Mouse (Mus musculus) 3134 (cell line): ENCODE results near the gene Pttg1.

Experiments
- DNase-seq: peaks from one replicate; pipeline ENCODE4 v3.0.0-alpha.2; 2011; ENCODE audit warnings: low spot score; ENCODE audit not compliant: insufficient read length; ENCODE audit errors: extremely low read depth

Gene Pttg1

DNA sequence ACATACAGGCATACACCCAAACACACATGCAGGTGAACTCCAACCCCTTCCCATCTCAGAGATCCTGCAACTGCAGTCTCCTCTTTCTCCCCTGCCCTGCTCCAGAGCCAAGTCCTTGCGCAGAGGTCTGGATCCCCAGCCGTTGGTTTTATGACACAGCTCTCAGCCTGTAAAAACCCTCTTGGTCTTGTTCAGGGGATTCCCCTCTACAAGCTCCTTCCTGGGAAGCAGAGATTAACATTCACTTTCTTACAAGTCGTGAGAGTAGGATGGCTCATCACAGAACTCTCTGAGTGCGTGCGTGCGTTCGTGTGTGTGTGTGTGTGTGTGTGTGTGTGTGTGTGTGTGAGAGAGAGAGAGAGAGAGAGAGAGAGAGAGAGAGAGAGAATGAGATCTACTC lies 15.8 kb downstream of the Pttg1 start:
- no peak for DNase-seq

DNA sequence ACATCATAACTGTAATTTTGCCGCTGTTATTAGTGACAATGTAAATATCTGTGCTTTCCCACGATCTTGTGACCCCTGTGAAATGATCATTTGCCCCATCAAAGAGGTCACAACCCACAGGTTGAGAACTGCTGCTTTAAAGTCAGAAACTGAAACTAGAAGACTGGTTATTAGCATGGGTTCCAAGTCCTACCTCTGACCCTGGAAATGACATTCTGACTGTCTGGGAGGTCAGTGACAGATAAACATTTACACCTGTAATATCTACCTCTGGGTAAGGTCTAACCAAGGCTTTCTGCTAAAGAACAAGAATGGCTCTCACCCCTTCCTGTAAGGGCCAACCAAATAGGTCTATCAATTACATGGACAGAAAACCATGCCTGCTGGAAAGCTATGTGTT lies 17.2 kb downstream of the Pttg1 start:
- DNase-seq: no peak

GRCm38 (mm10) chr11:43404150-43404807 lies 21.8 kb downstream of the Pttg1 start:
- no peak for DNase-seq

GRCm38 (mm10) chr11:43400131-43400530 lies 25.9 kb downstream of the Pttg1 start:
- no peak for DNase-seq

GRCm38 (mm10) chr11:43399297-43399696 lies 26.8 kb downstream of the Pttg1 start:
- DNase-seq: no peak

DNA sequence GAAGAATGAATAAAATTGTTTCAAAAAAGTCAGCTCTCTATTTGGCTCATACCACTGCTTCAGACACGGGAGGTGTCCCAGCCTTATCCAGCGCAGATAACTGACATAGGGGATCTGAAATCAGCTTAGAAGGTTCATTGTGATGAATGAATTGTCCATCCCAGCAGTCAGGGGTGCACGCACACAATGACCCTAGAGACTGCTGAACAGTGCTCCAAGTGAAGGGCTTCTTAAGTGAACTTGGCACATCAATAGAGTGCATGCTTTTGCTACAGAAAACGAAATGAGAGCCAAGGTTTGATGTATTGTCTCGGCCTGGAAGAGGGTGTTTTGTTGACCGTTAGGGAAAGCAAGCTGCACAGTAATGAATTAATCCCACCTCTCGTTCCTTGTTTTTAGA lies 29.4 kb downstream of the Pttg1 start:
- DNase-seq: no peak

- no peak for DNase-seq
Measured at GRCm38 (mm10) chr11:43396246-43396645, 29.8 kb downstream of the Pttg1 start.

DNA sequence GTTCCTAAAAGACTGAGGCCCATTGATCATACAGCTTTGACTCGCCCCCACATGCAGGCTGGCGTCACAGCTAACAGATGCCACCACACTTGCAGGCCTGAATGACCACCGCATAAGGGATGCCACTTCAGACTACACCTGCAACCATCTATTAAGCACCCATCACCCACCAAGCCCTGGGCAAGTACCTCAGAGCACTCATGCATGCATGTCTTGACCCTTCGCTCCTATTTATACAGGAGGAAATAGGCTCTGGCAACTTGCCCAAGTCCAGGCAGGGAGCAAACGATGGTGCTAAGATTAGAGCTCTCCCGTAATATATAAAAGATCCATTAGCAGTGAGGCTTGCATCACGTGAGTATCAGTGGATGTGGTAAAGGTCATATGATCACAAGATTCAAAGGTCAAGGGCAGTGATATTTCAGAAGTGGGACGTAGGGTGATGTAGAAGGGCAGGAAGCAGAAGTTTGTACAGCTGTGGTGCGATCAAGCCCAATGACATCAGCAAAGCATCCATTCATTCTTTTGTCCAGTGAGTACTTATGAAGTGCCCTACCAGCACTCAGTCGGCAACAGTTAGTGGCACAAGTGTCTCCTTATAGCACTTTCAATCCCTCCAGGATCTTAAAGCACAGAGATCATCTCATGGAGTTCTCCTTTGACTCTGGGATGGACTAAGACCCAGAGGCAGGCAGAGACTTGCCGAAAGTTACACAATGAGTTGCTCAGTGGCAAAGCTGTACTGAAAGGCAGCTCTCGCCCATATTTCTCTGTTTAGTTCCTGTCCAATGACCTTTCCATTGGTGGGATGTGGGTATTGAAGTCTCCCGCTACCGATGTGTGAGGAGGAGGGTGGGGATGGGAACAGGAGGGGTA lies 30.7 kb downstream of the Pttg1 start:
- DNase-seq: no peak

- no peak for DNase-seq
Measured at GRCm38 (mm10) chr11:43393325-43393724, 32.7 kb downstream of the Pttg1 start.

DNA sequence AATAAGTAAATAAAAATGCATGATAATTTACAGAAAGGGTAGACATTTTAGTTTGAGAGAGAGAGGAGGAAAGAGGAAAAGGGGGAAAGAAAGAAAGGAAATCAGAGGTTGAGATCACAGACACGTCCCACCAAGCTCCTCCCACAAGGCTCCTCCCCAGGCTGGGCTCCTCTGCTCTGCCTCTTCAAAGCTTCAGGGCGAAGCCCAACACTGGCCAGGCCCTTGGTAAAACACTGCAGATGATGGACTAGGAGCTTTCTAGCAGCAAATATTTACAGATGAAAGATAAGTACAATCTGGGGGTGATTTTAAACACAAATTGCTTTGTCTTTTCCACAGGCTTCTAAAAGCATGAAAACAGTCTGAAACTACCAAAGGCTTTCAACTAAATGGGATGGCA lies 33.3 kb downstream of the Pttg1 start:
- no peak for DNase-seq

DNA sequence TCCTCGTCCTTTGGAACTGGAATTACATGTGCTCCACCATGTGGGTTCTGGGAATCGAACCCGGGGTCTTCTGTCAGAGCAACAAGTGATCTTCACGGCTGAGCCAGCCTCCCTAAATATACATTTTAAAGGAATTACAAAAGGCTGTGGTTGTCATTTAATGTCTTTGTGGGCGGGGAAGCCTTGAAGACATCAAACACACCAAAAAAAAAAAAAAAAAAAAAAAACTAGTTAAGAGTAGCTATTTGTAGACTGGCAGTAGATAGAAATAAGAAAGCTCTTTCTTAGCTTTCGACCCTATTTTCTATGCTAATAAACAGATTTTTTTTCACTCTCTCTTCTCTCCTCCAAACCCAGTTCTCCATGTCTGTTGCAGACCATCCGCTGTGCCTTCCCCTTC lies 36.9 kb downstream of the Pttg1 start:
- DNase-seq: no peak

GRCm38 (mm10) chr11:43388122-43389097 lies 37.6 kb downstream of the Pttg1 start:
- DNase-seq: no peak

- no peak for DNase-seq
Measured at GRCm38 (mm10) chr11:43387004-43387880, 38.8 kb downstream of the Pttg1 start.

- DNase-seq: no peak
Measured at GRCm38 (mm10) chr11:43385716-43386115, 40.3 kb downstream of the Pttg1 start.

DNA sequence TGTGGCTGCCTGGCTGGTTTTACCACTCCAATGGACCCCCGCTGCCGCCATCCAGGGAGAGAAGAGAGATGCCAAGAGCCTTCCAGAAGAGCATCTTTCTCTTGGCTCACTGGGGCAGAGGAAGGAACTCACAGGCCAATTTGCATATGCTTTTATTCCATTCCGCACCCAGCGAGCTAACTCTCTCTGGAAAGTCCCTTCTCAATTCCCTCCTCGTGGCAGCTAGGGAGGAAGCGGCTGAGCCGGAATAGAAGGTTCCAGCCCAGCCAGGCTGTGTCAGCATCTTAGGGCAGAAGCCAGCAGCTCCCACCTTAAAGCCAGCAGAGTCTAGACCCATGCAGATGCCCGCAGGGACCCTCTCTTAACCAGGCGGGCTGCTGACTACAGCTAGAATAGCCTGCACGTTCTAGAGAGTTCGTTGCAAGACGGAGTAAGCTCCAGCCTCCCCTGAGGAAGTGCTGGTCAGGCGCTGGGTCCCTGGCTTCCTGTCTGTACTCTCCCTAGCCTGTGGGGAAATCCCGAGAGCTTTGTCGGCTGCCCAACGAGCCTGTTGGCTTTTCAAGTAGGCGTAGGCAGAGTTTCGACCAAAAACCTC lies 40.9 kb downstream of the Pttg1 start:
- DNase-seq: peak; percentile 81

- DNase-seq: no peak
Measured at GRCm38 (mm10) chr11:43383581-43383980, 42.5 kb downstream of the Pttg1 start.

DNA sequence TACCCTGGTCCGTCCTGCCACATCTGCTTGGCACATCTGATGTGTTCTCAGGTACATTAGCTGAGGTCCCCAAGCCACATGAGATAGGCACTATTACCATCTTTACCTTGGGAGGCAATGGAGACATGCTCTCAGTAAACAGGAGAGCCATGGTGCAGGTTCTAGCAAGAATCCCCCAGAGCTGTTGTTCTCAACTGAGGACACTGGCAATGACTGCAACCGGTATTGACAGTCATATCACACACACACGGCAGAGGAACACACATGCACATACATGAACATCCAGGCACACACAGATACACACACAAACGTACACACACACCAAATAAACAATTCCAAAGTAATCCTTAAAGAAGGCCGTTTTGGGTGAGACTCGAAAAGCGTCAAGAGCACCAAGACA lies 45.1 kb downstream of the Pttg1 start:
- no peak for DNase-seq

DNA sequence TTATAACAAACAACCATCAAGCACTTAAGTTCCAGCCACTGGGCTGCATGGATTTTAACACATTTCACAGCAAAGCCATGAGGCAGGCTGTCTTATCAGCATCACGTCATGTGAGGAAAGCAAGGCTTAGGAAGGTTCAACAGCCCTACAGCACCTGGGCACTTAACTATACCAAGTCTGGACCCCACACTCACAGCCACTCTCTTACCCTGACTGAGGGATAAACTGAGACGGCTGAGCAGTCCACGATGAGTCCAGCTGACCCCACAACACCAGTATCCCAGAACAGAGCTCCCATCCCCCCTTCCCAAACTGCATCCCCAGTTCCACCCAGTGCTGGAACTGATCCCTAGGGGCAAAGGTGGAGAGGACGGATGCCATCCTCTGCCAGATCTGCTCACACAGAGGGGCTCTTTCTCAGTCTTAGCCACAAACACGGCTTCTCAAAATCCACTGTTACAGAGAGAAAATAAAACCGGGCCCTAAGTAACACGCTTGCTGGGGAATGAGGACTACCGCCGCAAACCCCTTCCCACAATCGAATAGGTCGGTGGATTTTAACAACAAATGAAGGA lies 46.1 kb downstream of the Pttg1 start:
- DNase-seq: no peak

DNA sequence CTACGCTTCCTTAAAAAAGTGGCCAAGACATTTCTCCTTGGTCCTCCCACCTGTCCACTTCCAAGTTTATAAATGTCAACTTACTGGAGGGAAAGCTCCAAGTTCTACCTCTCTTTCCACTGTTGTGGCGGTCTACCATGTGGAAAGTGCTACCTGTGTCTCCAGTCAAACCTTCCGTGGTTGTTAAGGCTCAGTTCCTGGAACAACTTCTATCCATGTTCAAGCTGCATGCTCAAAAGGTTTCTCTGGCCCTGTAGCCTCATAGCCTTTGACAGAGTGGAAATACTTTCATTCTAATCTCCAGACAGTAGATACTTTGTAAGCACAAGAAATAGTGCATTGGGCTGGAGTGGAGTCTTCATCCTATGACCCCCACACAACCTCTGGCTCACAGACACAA lies 46.6 kb downstream of the Pttg1 start:
- no peak for DNase-seq
